Comparison of ENCODE assay signal across 9 mouse cellular contexts in genomic region chr8:95037106-95037925, GRCm38 (mm10). TPM values are rescaled to one million over a fixed set of nuclear protein-coding genes. Genes with fewer than 3 reads are reported as not detected.
DNase-seq lines count a peak whose midpoint lies in the region; ATAC-seq and TF ChIP-seq lines count a peak whose summit lies in the region.
"Had no signal": no experiment of that assay in that cellular context is flagged by ENCODE, and none has a peak within 500 bp of the region (broad histone marks: within the 10 kb centered on the region; RNA-seq: fewer than 3 reads in every experiment).

No protein-coding gene starts in this region.

- no peaks in the 10 kb centered on the region for H3K36me3 ChIP-seq in intestine, embryonic 15.5 days
- no peaks in the 10 kb centered on the region for H3K36me3 ChIP-seq in intestine, postnatal 0 days (ENCODE audit: control insufficient read depth, insufficient read depth)
- no peaks in the 10 kb centered on the region for H3K36me3 ChIP-seq in midbrain, postnatal 0 days (ENCODE audit: insufficient read depth, low read length)

- no peaks in the 10 kb centered on the region for H3K4me1 ChIP-seq in intestine, embryonic 15.5 days (replicated peaks)
- no peaks in the 10 kb centered on the region for H3K4me1 ChIP-seq in intestine, postnatal 0 days (replicated peaks; ENCODE audit: control insufficient read depth, insufficient read depth, low read length)
- H3K4me1 ChIP-seq in midbrain, postnatal 0 days (ENCODE audit: insufficient read depth, low read length): no peaks in the 10 kb centered on the region

- no peak overlapping the region for H3K27ac ChIP-seq in intestine, embryonic 15.5 days
- no peak overlapping the region for H3K27ac ChIP-seq in intestine, postnatal 0 days (ENCODE audit: low read depth, low read length)
- no peak overlapping the region for H3K27ac ChIP-seq in midbrain, postnatal 0 days (ENCODE audit: low read depth, low read length)

- H3K9ac ChIP-seq in intestine, embryonic 15.5 days: no peak overlapping the region
- no peak overlapping the region for H3K9ac ChIP-seq in intestine, postnatal 0 days (ENCODE audit: low read depth, low read length)
- no peak overlapping the region for H3K9ac ChIP-seq in midbrain, postnatal 0 days (replicated peaks; ENCODE audit: low read length, poor library complexity, severe bottlenecking)

- peak; percentile 79 for DNase-seq in brain, adult 2 months (ENCODE audit: low read depth, low spot score)
- DNase-seq in heart, postnatal 4 days: peak; percentile 46
- DNase-seq in left cerebral cortex, postnatal 4 days: peak; percentile 17
- DNase-seq in midbrain, postnatal 0 days (ENCODE audit: low spot score): peak; percentile 51
- no peak for DNase-seq in cerebellum, adult 8-10 months

- WGBS in intestine, embryonic 15.5 days: 59% methylated on average over 7 of the region's 7 CpGs
- WGBS in intestine, postnatal 0 days: 59% methylated on average over 7 of the region's 7 CpGs
- WGBS in midbrain, postnatal 0 days: 61% methylated on average over 7 of the region's 7 CpGs

- H3K27me3 ChIP-seq in intestine, embryonic 15.5 days (replicated peaks): no peaks in the 10 kb centered on the region
- H3K27me3 ChIP-seq in intestine, postnatal 0 days (replicated peaks; ENCODE audit: control insufficient read depth, insufficient read depth, low read length): no peaks in the 10 kb centered on the region
- H3K27me3 ChIP-seq in midbrain, postnatal 0 days (ENCODE audit: insufficient read depth, low read length): no peaks in the 10 kb centered on the region

- no peak overlapping the region for H3K4me3 ChIP-seq in intestine, embryonic 15.5 days (replicated peaks)
- no peak overlapping the region for H3K4me3 ChIP-seq in intestine, postnatal 0 days (ENCODE audit: low read depth, low read length)
- H3K4me3 ChIP-seq in midbrain, postnatal 0 days (ENCODE audit: low read depth, low read length): no peak overlapping the region

- intact Hi-C loops in left cerebral cortex, postnatal 4 days (cut with DNase I): no loop called here

- 0 out of 2 replicates have a peak, but pooled peaks have one; percentile 39 for ATAC-seq in intestine, embryonic 15.5 days
- ATAC-seq in intestine, postnatal 0 days: no peak
- ATAC-seq in midbrain, postnatal 0 days (ENCODE audit: low FRiP score): no peak
- ATAC-seq in erythroblast, adult 5-6 weeks (replicated peaks; ENCODE audit: low FRiP score, poor library complexity, severe bottlenecking): no peak

- no peaks in the 10 kb centered on the region for H3K9me3 ChIP-seq in intestine, embryonic 15.5 days
- no peaks in the 10 kb centered on the region for H3K9me3 ChIP-seq in intestine, postnatal 0 days (ENCODE audit: control insufficient read depth)
- H3K9me3 ChIP-seq in midbrain, postnatal 0 days (ENCODE audit: low read length): no peaks in the 10 kb centered on the region

- no peak overlapping the region for H3K4me2 ChIP-seq in intestine, embryonic 15.5 days (replicated peaks)
- H3K4me2 ChIP-seq in intestine, postnatal 0 days (replicated peaks; ENCODE audit: low read depth): no peak overlapping the region
- H3K4me2 ChIP-seq in midbrain, postnatal 0 days (ENCODE audit: low read depth, low read length, poor library complexity, severe bottlenecking): no peak overlapping the region

- no peak for TF ChIP-seq CTCF in intestine, postnatal 0 days (IDR thresholded peaks at IDR 0.05; ENCODE audit: low read depth)
- no peak for TF ChIP-seq CTCF in midbrain, postnatal 0 days (IDR thresholded peaks at IDR 0.05)

RNA-seq across cellular contexts. Expression of gene Drc7, which starts 17.6 kb away (rescaled TPM):
- polyA plus RNA-seq in intestine, embryonic 15.5 days (2015; fragmentation: Nextera tagmentation; extraction: Ambion mirVana): not detected in 2 replicates
- not detected in 2 replicates for polyA plus RNA-seq in intestine, postnatal 0 days (2015; fragmentation: Nextera tagmentation; extraction: Ambion mirVana)
- total RNA-seq in heart, postnatal 4 days (2021): not detected
- total RNA-seq in left cerebral cortex, postnatal 4 days (2021): 1 to 10 TPM; 2.7 to 3.0 TPM
- total RNA-seq in midbrain, postnatal 0 days (2014; rRNA removed): 4.4 and 9.8 TPM in 2 replicates
- polyA plus RNA-seq in midbrain, postnatal 0 days (2015; fragmentation: Nextera tagmentation; extraction: Ambion mirVana): 2.8 and 3.6 TPM in 2 replicates
- not detected in 2 replicates for total RNA-seq in erythroblast, adult 5-6 weeks (2015; ENCODE audit: low replicate concordance)
- total RNA-seq in erythroblast, adult 5-6 weeks (2017; ENCODE audit: low replicate concordance): 1.3 TPM in 1 of 2 replicates, not detected in the other
- total RNA-seq: adrenal gland, postnatal 36 days had no signal

RNA-seq across cellular contexts. Expression of gene Adgrg3, which starts 19.8 kb away (rescaled TPM):
- 3.4 and 3.5 TPM in 2 replicates for polyA plus RNA-seq in intestine, embryonic 15.5 days (2015; fragmentation: Nextera tagmentation; extraction: Ambion mirVana)
- 4.2 and 4.7 TPM in 2 replicates for polyA plus RNA-seq in intestine, postnatal 0 days (2015; fragmentation: Nextera tagmentation; extraction: Ambion mirVana)
- 1 to 10 TPM; 3.3 to 3.8 TPM for total RNA-seq in heart, postnatal 4 days (2021)
- total RNA-seq in left cerebral cortex, postnatal 4 days (2021): 1 to 10 TPM; 1.1 to 2.1 TPM
- total RNA-seq in midbrain, postnatal 0 days (2014; rRNA removed): 1.5 and 1.7 TPM in 2 replicates
- polyA plus RNA-seq in midbrain, postnatal 0 days (2015; fragmentation: Nextera tagmentation; extraction: Ambion mirVana): 0.59 and 0.88 TPM in 2 replicates
- 24.2 and 30.9 TPM in 2 replicates for total RNA-seq in erythroblast, adult 5-6 weeks (2015; ENCODE audit: low replicate concordance)
- 20.9 and 34.9 TPM in 2 replicates for total RNA-seq in erythroblast, adult 5-6 weeks (2017; ENCODE audit: low replicate concordance)

RNA-seq across cellular contexts. Expression of gene Katnb1, which starts 43.7 kb away (rescaled TPM):
- 13.9 and 14.6 TPM in 2 replicates for polyA plus RNA-seq in intestine, embryonic 15.5 days (2015; fragmentation: Nextera tagmentation; extraction: Ambion mirVana)
- polyA plus RNA-seq in intestine, postnatal 0 days (2015; fragmentation: Nextera tagmentation; extraction: Ambion mirVana): 12.7 and 14.2 TPM in 2 replicates
- 10 to 100 TPM; 13.0 to 15.0 TPM for total RNA-seq in heart, postnatal 4 days (2021)
- total RNA-seq in left cerebral cortex, postnatal 4 days (2021): 10 to 100 TPM; 49.9 to 52.4 TPM
- total RNA-seq in midbrain, postnatal 0 days (2014; rRNA removed): 53.7 and 61.6 TPM in 2 replicates
- 52.5 and 56.7 TPM in 2 replicates for polyA plus RNA-seq in midbrain, postnatal 0 days (2015; fragmentation: Nextera tagmentation; extraction: Ambion mirVana)
- 1.7 and 1.9 TPM in 2 replicates for total RNA-seq in erythroblast, adult 5-6 weeks (2015; ENCODE audit: low replicate concordance)
- total RNA-seq in erythroblast, adult 5-6 weeks (2017; ENCODE audit: low replicate concordance): 9.1 and 12.3 TPM in 2 replicates
